Mouse (Mus musculus) G1E (cell line): ENCODE measurements around the gene Gabrg2.

ENCODE experiments used
- CTCF ChIP-seq: IDR thresholded peaks from 2 replicates; pipeline ENCODE4 v1.5.1; 2012; ENCODE audit warnings: low read depth, low read length, inconsistent platforms, mixed read lengths
- GATA1 ChIP-seq: IDR thresholded peaks from 2 replicates; pipeline ENCODE4 v1.6.1; 2012; ENCODE audit warnings: borderline replicate concordance, low read length, inconsistent platforms, mixed read lengths
- GATA2 ChIP-seq: IDR thresholded peaks from 2 replicates; pipeline ENCODE4 v1.6.1; 2012; ENCODE audit warnings: low read depth, low read length, inconsistent platforms, borderline replicate concordance
- TAL1 ChIP-seq: conservative IDR thresholded peaks from 2 replicates; pipeline ENCODE4 v1.6.1; 2012; ENCODE audit warnings: low read depth, low read length, inconsistent platforms, mixed read lengths

DNA sequence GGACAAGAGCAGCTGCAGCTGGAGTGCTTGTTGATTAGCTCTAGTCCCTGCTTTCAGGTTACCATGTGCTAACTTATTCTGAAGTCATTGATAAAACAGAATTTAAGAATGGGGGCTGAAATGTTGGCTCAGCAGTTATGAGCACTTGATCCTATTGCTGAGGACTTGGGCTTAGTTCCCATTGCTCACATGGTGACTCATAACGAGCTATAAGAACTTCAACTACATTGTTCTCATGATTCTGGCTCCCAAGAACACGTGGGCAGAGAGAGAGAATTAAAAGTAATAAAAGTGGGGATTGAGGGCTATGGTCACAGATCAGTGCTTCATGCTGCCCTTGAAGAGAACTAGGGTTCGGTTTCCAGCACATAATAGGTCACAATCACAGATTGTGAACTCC, 48.8 kb downstream of the Gabrg2 start:
- TF ChIP-seq TAL1, result no peak
- no peak for TF ChIP-seq CTCF
- TF ChIP-seq GATA2, result no peak
- TF ChIP-seq GATA1, result no peak
